Mouse (Mus musculus) CD4-positive helper T cell, adult 2 months (primary cell): ENCODE data around the gene Tm9sf4.

Source experiments
- DNase-seq: peaks from one replicate; pipeline ENCODE4 v3.0.0-alpha.2; 2012; ENCODE audit warnings: low read depth, missing footprints, low spot score

Tm9sf4 gene

GRCm38 (mm10) chr2:153259030-153259863 is 98.1 kb downstream of the Tm9sf4 start:
- no peak for DNase-seq
